Mouse (Mus musculus): ENCODE data around the gene Ston2. TPM values are rescaled to one million over a fixed set of nuclear protein-coding genes. Genes with fewer than 3 reads are reported as not detected.
"Not testable (repeated sequence)": the region's sequence is repeated elsewhere in the genome, so short reads cannot be mapped to it uniquely, and the experiment has no call there.

Ston2 gene
- total RNA-seq, 1 experiment from 2014 or later, result 0.94 TPM

GRCm38 (mm10) chr12:91765054-91765453 is 23.1 kb downstream of the Ston2 start:
- ATAC-seq (replicated peaks in 1 of 2; ENCODE audit: insufficient read depth in 1 of 2, low FRiP score in 2 of 2, low TSS enrichment in 1 of 2, low read depth in 1 of 2, poor library complexity in 2 of 2, severe bottlenecking in 2 of 2), result peak; percentile 5 to 14; a peak in 1 of 4 replicates

- no peak for ATAC-seq (replicated peaks in 1 of 2; ENCODE audit: insufficient read depth in 1 of 2, low FRiP score in 2 of 2, low TSS enrichment in 1 of 2, low read depth in 1 of 2, poor library complexity in 2 of 2, severe bottlenecking in 2 of 2)
Measured at GRCm38 (mm10) chr12:91764471-91764870, 23.7 kb downstream of the Ston2 start.

GRCm38 (mm10) chr12:91759836-91760235 is 28.4 kb downstream of the Ston2 start:
- ATAC-seq (replicated peaks in 1 of 2; ENCODE audit: insufficient read depth in 1 of 2, low FRiP score in 2 of 2, low TSS enrichment in 1 of 2, low read depth in 1 of 2, poor library complexity in 2 of 2, severe bottlenecking in 2 of 2), result no peak

- ATAC-seq (replicated peaks in 1 of 2; ENCODE audit: insufficient read depth in 1 of 2, low FRiP score in 2 of 2, low TSS enrichment in 1 of 2, low read depth in 1 of 2, poor library complexity in 2 of 2, severe bottlenecking in 2 of 2), result peak in 1 of 2 experiments; percentile 61; a peak in 3 of 4 replicates
Measured at GRCm38 (mm10) chr12:91757854-91758562, 30.2 kb downstream of the Ston2 start.

- peak; percentile 85 to 89 for ATAC-seq (replicated peaks in 1 of 2; ENCODE audit: insufficient read depth in 1 of 2, low FRiP score in 2 of 2, low TSS enrichment in 1 of 2, low read depth in 1 of 2, poor library complexity in 2 of 2, severe bottlenecking in 2 of 2)
Measured at GRCm38 (mm10) chr12:91756562-91757166, 31.5 kb downstream of the Ston2 start.

GRCm38 (mm10) chr12:91754606-91755005 is 33.6 kb downstream of the Ston2 start:
- no peak for ATAC-seq (replicated peaks in 1 of 2; ENCODE audit: insufficient read depth in 1 of 2, low FRiP score in 2 of 2, low TSS enrichment in 1 of 2, low read depth in 1 of 2, poor library complexity in 2 of 2, severe bottlenecking in 2 of 2)

- no peak for ATAC-seq (replicated peaks in 1 of 2; ENCODE audit: insufficient read depth in 1 of 2, low FRiP score in 2 of 2, low TSS enrichment in 1 of 2, low read depth in 1 of 2, poor library complexity in 2 of 2, severe bottlenecking in 2 of 2)
Measured at GRCm38 (mm10) chr12:91752711-91753110, 35.5 kb downstream of the Ston2 start.

- ATAC-seq (replicated peaks in 1 of 2; ENCODE audit: insufficient read depth in 1 of 2, low FRiP score in 2 of 2, low TSS enrichment in 1 of 2, low read depth in 1 of 2, poor library complexity in 2 of 2, severe bottlenecking in 2 of 2), result no peak
Measured at GRCm38 (mm10) chr12:91751893-91752597, 36.1 kb downstream of the Ston2 start.

GRCm38 (mm10) chr12:91749543-91750184 is 38.5 kb downstream of the Ston2 start:
- ATAC-seq (replicated peaks in 1 of 2; ENCODE audit: insufficient read depth in 1 of 2, low FRiP score in 2 of 2, low TSS enrichment in 1 of 2, low read depth in 1 of 2, poor library complexity in 2 of 2, severe bottlenecking in 2 of 2), result no peak

GRCm38 (mm10) chr12:91748241-91748865 is 39.8 kb downstream of the Ston2 start:
- ATAC-seq (replicated peaks in 1 of 2; ENCODE audit: insufficient read depth in 1 of 2, low FRiP score in 2 of 2, low TSS enrichment in 1 of 2, low read depth in 1 of 2, poor library complexity in 2 of 2, severe bottlenecking in 2 of 2), result no peak

GRCm38 (mm10) chr12:91746839-91747238 is 41.3 kb downstream of the Ston2 start:
- ATAC-seq (replicated peaks in 1 of 2; ENCODE audit: insufficient read depth in 1 of 2, low FRiP score in 2 of 2, low TSS enrichment in 1 of 2, low read depth in 1 of 2, poor library complexity in 2 of 2, severe bottlenecking in 2 of 2), result not testable (repeated sequence)

GRCm38 (mm10) chr12:91745758-91746290 is 42.4 kb downstream of the Ston2 start:
- peak; percentile 55 to 58 for ATAC-seq (replicated peaks in 1 of 2; ENCODE audit: insufficient read depth in 1 of 2, low FRiP score in 2 of 2, low TSS enrichment in 1 of 2, low read depth in 1 of 2, poor library complexity in 2 of 2, severe bottlenecking in 2 of 2)

GRCm38 (mm10) chr12:91744091-91744490 is 44.1 kb downstream of the Ston2 start:
- ATAC-seq (replicated peaks in 1 of 2; ENCODE audit: insufficient read depth in 1 of 2, low FRiP score in 2 of 2, low TSS enrichment in 1 of 2, low read depth in 1 of 2, poor library complexity in 2 of 2, severe bottlenecking in 2 of 2), result no peak

GRCm38 (mm10) chr12:91742916-91743315 is 45.3 kb downstream of the Ston2 start:
- no peak for ATAC-seq (replicated peaks in 1 of 2; ENCODE audit: insufficient read depth in 1 of 2, low FRiP score in 2 of 2, low TSS enrichment in 1 of 2, low read depth in 1 of 2, poor library complexity in 2 of 2, severe bottlenecking in 2 of 2)

GRCm38 (mm10) chr12:91738381-91738780 is 49.8 kb downstream of the Ston2 start:
- ATAC-seq (replicated peaks in 1 of 2; ENCODE audit: insufficient read depth in 1 of 2, low FRiP score in 2 of 2, low TSS enrichment in 1 of 2, low read depth in 1 of 2, poor library complexity in 2 of 2, severe bottlenecking in 2 of 2), result no peak

GRCm38 (mm10) chr12:91736221-91736980 is 51.8 kb downstream of the Ston2 start:
- ATAC-seq (replicated peaks in 1 of 2; ENCODE audit: insufficient read depth in 1 of 2, low FRiP score in 2 of 2, low TSS enrichment in 1 of 2, low read depth in 1 of 2, poor library complexity in 2 of 2, severe bottlenecking in 2 of 2), result peak; percentile 17 to 47; a peak in 1 of 4 replicates
